Mouse (Mus musculus): ENCODE measurements around the gene Gipc2. TPM values are rescaled to one million over a fixed set of nuclear protein-coding genes. Genes with fewer than 3 reads are reported as not detected.

Gipc2 gene
- total RNA-seq, 2 experiments from 2014 or later = 4.0 to 7.3 TPM

- no peak for DNase-seq
- intact Hi-C loops (cut with DNase I) = no loop called here
These were observed 44.6 kb downstream of the Gipc2 start for GRCm38 (mm10) chr3:152121169-152122009.

GRCm38 (mm10) chr3:152119987-152120386, 46.0 kb downstream of the Gipc2 start:
- intact Hi-C loops (cut with DNase I) = loop anchor here (10.0 kb wide), 1 partner anchor 45 kb away; the partner anchor contains the start of gene Gipc2
- no peak for DNase-seq

GRCm38 (mm10) chr3:152117941-152118340, 48.1 kb downstream of the Gipc2 start:
- intact Hi-C loops (cut with DNase I) = loop anchor here (10.0 kb wide), 1 partner anchor 47 kb away; the partner anchor contains the start of gene Gipc2
- DNase-seq = no peak

- intact Hi-C loops (cut with DNase I) = loop anchor here (10.0 kb wide), 1 partner anchor 49 kb away; the partner anchor contains the start of gene Gipc2
- DNase-seq = no peak
These were observed 49.9 kb downstream of the Gipc2 start for GRCm38 (mm10) chr3:152116140-152116539.

- peak; percentile 54 for DNase-seq
- intact Hi-C loops (cut with DNase I) = loop anchor here (5.0 to 10.0 kb wide), 2 partner anchors 50 to 98 kb away; partner anchors contain the start of genes Dnajb4, Fubp1 and Gipc2
These were observed 51.2 kb downstream of the Gipc2 start for GRCm38 (mm10) chr3:152114786-152115185.

- no peak for DNase-seq
- intact Hi-C loops (cut with DNase I) = loop anchor here (5.0 to 10.0 kb wide), 2 partner anchors 51 to 98 kb away; partner anchors contain the start of genes Dnajb4, Fubp1 and Gipc2
These were observed 51.8 kb downstream of the Gipc2 start for GRCm38 (mm10) chr3:152114222-152114621.

- DNase-seq = no peak
- intact Hi-C loops (cut with DNase I) = loop anchor here (5.0 to 10.0 kb wide), 2 partner anchors 51 to 99 kb away; partner anchors contain the start of genes Dnajb4, Fubp1 and Gipc2
These were observed 52.5 kb downstream of the Gipc2 start for GRCm38 (mm10) chr3:152113496-152113895.

GRCm38 (mm10) chr3:152112664-152113063, 53.4 kb downstream of the Gipc2 start:
- DNase-seq = no peak
- intact Hi-C loops (cut with DNase I) = loop anchor here (5.0 to 10.0 kb wide), 2 partner anchors 52 to 100 kb away; partner anchors contain the start of genes Dnajb4, Fubp1 and Gipc2

- intact Hi-C loops (cut with DNase I) = loop anchor here (5.0 to 10.0 kb wide), 2 partner anchors 53 to 101 kb away; partner anchors contain the start of genes Dnajb4, Fubp1 and Gipc2
- DNase-seq = no peak
These were observed 54.5 kb downstream of the Gipc2 start for GRCm38 (mm10) chr3:152111482-152111881.

- intact Hi-C loops (cut with DNase I) = loop anchor here (5.0 to 10.0 kb wide), 2 partner anchors 54 to 101 kb away; partner anchors contain the start of genes Dnajb4, Fubp1 and Gipc2
- DNase-seq = peak; percentile 72
These were observed 54.9 kb downstream of the Gipc2 start for GRCm38 (mm10) chr3:152111081-152111480.

- DNase-seq = no peak
- intact Hi-C loops (cut with DNase I) = no loop called here
These were observed 56.8 kb downstream of the Gipc2 start for GRCm38 (mm10) chr3:152109260-152109587.

- intact Hi-C loops (cut with DNase I) = no loop called here
- no peak for DNase-seq
These were observed 57.3 kb downstream of the Gipc2 start for GRCm38 (mm10) chr3:152108560-152109259.

GRCm38 (mm10) chr3:152108003-152108395, 58.0 kb downstream of the Gipc2 start:
- intact Hi-C loops (cut with DNase I) = no loop called here
- no peak for DNase-seq

GRCm38 (mm10) chr3:152107149-152108002, 58.7 kb downstream of the Gipc2 start:
- intact Hi-C loops (cut with DNase I) = no loop called here
- peak; percentile 55 for DNase-seq

- intact Hi-C loops (cut with DNase I) = no loop called here
- DNase-seq = no peak
These were observed 59.5 kb downstream of the Gipc2 start for GRCm38 (mm10) chr3:152106225-152107148.

GRCm38 (mm10) chr3:152105341-152105740, 60.7 kb downstream of the Gipc2 start:
- peak; percentile 64 for DNase-seq
- intact Hi-C loops (cut with DNase I) = no loop called here

- intact Hi-C loops (cut with DNase I) = no loop called here
- DNase-seq = no peak
These were observed 62.6 kb downstream of the Gipc2 start for GRCm38 (mm10) chr3:152103381-152103780.

GRCm38 (mm10) chr3:152101459-152101858, 64.6 kb downstream of the Gipc2 start:
- DNase-seq = no peak
- intact Hi-C loops (cut with DNase I) = no loop called here
